Mouse (Mus musculus) midbrain, embryonic 12.5 days (tissue): ENCODE data around the gene Tspan18. TPM values are rescaled to one million over a fixed set of nuclear protein-coding genes. Genes with fewer than 3 reads are reported as not detected.

Source experiments
- ATAC-seq: fragments of 200-750 bp; cut with Nextera tagmentation; 2 replicates; pipeline ENCODE4 v1.8.0; 2017; ENCODE audit warnings: low read depth, moderate TSS enrichment, moderate library complexity; ENCODE audit not compliant: low FRiP score
- H3K27ac ChIP-seq: fragments of 300-500 bp; sonication (generic); replicated peaks from 2 replicates; pipeline ENCODE4 v1.5.1; 2016; ENCODE audit warnings: mild to moderate bottlenecking
- H3K27me3 ChIP-seq: fragments of 300-500 bp; sonication (generic); 2 replicates; pipeline ENCODE4 v1.6.1; 2016; ENCODE audit warnings: mild to moderate bottlenecking
- H3K36me3 ChIP-seq: fragments of 300-500 bp; sonication (generic); 2 replicates; pipeline ENCODE4 v1.6.1; 2016
- H3K4me1 ChIP-seq: fragments of 300-500 bp; sonication (generic); 2 replicates; pipeline ENCODE4 v1.6.1; 2016
- H3K4me2 ChIP-seq: fragments of 300-500 bp; sonication (generic); replicated peaks from 2 replicates; pipeline ENCODE4 v1.6.1; 2016; ENCODE audit warnings: mild to moderate bottlenecking, moderate library complexity
- H3K4me3 ChIP-seq: fragments of 300-500 bp; sonication (generic); 2 replicates; pipeline ENCODE4 v1.5.1; 2016; ENCODE audit warnings: mild to moderate bottlenecking
- H3K9ac ChIP-seq: fragments of 300-500 bp; sonication (generic); replicated peaks from 2 replicates; pipeline ENCODE4 v1.6.1; 2016; ENCODE audit warnings: mild to moderate bottlenecking, moderate library complexity
- H3K9me3 ChIP-seq: fragments of 300-500 bp; sonication (generic); 2 replicates; pipeline ENCODE4 v1.6.1; 2016; ENCODE audit warnings: mild to moderate bottlenecking
- WGBS: fragments of 180-500 bp; shearing (Covaris S2); methylation state at CpG from one replicate; pipeline ENCODE4 v1.1.7; 2016; 5-methylcytosine and 5-hydroxymethylcytosine counted together
- polyA plus RNA-seq: library from polyadenylated mRNA; unstranded; fragments of >200 nt; fragmentation: Nextera tagmentation; extraction: Ambion mirVana; gene quantifications from 2 replicates; pipeline ENCODE4 v1.2.1, GENCODE M21; 2016

The Tspan18 gene
- polyA plus RNA-seq, 1 experiment from 2014 or later: 24.6 TPM

DNA sequence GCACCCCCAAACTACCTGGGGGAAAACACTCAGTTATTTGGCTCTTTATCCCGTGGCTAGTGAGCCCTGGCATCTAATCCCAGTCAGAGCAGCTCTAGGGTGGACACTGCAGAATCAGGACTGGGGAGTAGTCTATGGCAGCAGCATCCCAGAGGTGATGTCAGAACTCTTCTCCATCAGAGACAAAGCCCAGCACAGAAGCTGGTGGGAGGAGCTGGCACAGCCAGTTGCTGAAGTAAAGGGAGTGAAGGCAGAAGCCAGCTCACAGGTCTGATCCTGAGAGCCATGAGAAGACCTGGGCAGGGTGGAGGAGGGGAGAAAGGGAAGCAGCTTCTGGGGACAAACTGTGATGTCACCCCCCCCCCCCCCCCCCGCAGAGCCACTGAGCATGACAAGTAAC, 48.0 kb downstream of the Tspan18 start:
- H3K9me3 ChIP-seq: no peaks in the 10 kb centered on the region
- H3K9ac ChIP-seq: peak overlapping the region; percentile 34
- peak; percentile 17; the same call in 1 of the 2 replicates for ATAC-seq
- peak overlapping the region; percentile 89 for H3K27ac ChIP-seq
- peaks cover 91% of the 10 kb centered on the region for H3K4me1 ChIP-seq
- H3K36me3 ChIP-seq: no peaks in the 10 kb centered on the region
- no peak overlapping the region for H3K4me2 ChIP-seq
- no peaks in the 10 kb centered on the region for H3K27me3 ChIP-seq
- WGBS: 35% methylated on average over 1 of the region's 2 CpGs
- H3K4me3 ChIP-seq: no peak overlapping the region

DNA sequence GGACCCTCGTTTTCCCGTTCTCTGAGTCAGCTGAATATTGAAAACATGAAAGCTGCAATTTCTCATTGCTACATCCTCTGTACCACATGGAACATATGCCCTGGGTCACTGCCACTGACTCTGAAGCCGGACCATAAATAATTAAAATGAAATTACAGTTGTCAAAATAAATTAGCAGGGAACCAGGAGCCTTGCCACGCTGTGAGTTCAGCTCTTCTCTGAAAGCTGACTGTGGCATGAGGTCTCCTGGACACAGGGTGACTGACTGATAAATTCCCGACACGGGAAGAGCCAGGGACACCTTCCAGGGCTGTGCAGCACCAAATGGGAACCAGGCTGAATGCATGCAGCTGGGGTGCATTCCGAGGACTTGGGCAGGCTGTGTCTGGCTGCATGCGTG, 48.5 kb downstream of the Tspan18 start:
- peak overlapping the region; percentile 34; the same call in 1 of the 2 replicates for H3K9ac ChIP-seq
- WGBS: 50% methylated on average over 8 of the region's 8 CpGs
- no peaks in the 10 kb centered on the region for H3K9me3 ChIP-seq
- H3K4me1 ChIP-seq: peaks cover 91% of the 10 kb centered on the region
- no peaks in the 10 kb centered on the region for H3K27me3 ChIP-seq
- H3K27ac ChIP-seq: peak overlapping the region; percentile 89
- H3K4me2 ChIP-seq: no peak overlapping the region
- no peaks in the 10 kb centered on the region for H3K36me3 ChIP-seq
- no peak overlapping the region for H3K4me3 ChIP-seq
- ATAC-seq: no peak

DNA sequence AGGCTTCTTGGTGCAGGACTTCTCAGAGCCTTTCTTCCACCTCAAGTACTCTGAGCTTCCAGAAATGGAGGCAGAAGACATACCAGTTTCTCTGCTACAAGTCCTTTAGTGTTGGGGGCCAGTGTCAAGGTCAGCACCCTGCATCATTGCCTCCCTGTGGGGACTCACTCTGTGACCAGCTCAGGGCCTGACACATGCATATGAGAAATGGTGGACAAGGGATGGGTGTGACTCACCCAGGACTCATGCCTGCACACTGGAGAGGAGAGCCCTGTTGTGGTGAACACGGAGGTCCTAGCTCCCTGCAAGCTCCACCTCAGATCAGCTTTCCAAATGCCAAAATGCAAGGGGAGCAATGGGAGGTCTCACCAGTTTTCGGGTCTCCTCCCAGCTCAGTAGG, 49.7 kb downstream of the Tspan18 start:
- H3K4me1 ChIP-seq: peaks cover 91% of the 10 kb centered on the region
- H3K4me2 ChIP-seq: no peak overlapping the region
- 57% methylated on average over 2 of the region's 2 CpGs for WGBS
- no peaks in the 10 kb centered on the region for H3K36me3 ChIP-seq
- H3K9ac ChIP-seq: no peak overlapping the region
- no peak for ATAC-seq
- no peaks in the 10 kb centered on the region for H3K9me3 ChIP-seq
- peak overlapping the region; percentile 89 for H3K27ac ChIP-seq
- no peak overlapping the region for H3K4me3 ChIP-seq
- no peaks in the 10 kb centered on the region for H3K27me3 ChIP-seq

GRCm38 (mm10) chr2:93283481-93284293, 50.6 kb downstream of the Tspan18 start:
- peaks cover 93% of the 10 kb centered on the region for H3K4me1 ChIP-seq
- H3K4me2 ChIP-seq: 0 out of 2 replicates have a peak overlapping the region, but pooled peaks have one; percentile 8
- peak overlapping the region; percentile 89 for H3K27ac ChIP-seq
- WGBS: 17% methylated on average over 7 of the region's 7 CpGs
- no peaks in the 10 kb centered on the region for H3K9me3 ChIP-seq
- H3K27me3 ChIP-seq: no peaks in the 10 kb centered on the region
- no peak overlapping the region for H3K4me3 ChIP-seq
- H3K36me3 ChIP-seq: no peaks in the 10 kb centered on the region
- H3K9ac ChIP-seq: 0 out of 2 replicates have a peak overlapping the region, but pooled peaks have one; percentile 20
- ATAC-seq: peak; percentile 6; the same call in 1 of the 2 replicates

DNA sequence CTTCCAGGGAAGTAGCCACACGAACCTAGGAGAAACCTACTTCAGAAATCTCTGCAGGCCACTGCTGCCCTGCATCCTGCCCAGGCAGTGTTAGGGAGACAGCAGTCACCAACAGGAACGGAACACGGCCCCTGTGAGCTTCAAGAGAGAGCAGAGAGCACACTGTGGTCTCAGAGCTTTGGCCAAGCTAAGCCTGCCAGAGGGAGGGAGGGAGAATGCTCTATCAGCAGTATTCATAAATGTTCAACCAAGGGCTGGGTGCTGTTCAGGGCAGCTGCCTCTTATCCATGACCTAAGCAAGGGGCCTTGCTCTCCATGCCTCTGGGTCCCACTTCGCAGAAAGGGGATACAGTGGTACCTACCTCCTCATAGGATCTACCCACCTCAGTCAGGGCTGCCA, 51.7 kb downstream of the Tspan18 start:
- Histone ChIP-seq H3K36me3 (no peaks in the 10 kb centered on the region), H3K9ac (no peak overlapping the region), H3K4me2 (no peak overlapping the region), H3K4me1 (peaks cover 95% of the 10 kb centered on the region), H3K4me3 (no peak overlapping the region), H3K9me3 (no peaks in the 10 kb centered on the region), H3K27me3 (no peaks in the 10 kb centered on the region), H3K27ac (peak overlapping the region; percentile 89)
- no peak for ATAC-seq
- over 99% methylated on average over 4 of the region's 4 CpGs for WGBS

DNA sequence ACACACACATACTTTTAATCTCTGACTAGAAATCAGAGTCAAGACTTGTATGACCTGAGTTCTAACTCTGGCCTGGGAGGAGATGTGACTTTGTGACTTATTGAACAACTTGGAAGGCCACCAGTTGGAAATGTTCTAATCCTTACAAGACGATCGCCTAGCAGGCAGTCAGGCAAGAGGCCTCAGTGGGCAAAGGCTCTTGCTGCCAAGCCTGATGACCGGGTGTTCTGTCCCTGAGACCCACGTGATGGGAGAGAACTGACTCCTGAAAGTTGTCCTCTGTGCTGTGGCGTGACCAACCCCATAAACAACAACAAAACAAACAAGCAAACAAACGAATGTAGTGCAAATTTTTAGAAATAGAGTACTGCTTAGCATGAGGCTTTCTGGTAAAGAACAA, 52.8 kb downstream of the Tspan18 start:
- Histone ChIP-seq H3K9ac (no peak overlapping the region), H3K27me3 (no peaks in the 10 kb centered on the region), H3K27ac (peak overlapping the region; percentile 82), H3K4me3 (no peak overlapping the region), H3K9me3 (no peaks in the 10 kb centered on the region), H3K36me3 (no peaks in the 10 kb centered on the region), H3K4me2 (no peak overlapping the region), H3K4me1 (peaks cover 94% of the 10 kb centered on the region)
- ATAC-seq: no peak
- WGBS: 87% methylated on average over 6 of the region's 6 CpGs

DNA sequence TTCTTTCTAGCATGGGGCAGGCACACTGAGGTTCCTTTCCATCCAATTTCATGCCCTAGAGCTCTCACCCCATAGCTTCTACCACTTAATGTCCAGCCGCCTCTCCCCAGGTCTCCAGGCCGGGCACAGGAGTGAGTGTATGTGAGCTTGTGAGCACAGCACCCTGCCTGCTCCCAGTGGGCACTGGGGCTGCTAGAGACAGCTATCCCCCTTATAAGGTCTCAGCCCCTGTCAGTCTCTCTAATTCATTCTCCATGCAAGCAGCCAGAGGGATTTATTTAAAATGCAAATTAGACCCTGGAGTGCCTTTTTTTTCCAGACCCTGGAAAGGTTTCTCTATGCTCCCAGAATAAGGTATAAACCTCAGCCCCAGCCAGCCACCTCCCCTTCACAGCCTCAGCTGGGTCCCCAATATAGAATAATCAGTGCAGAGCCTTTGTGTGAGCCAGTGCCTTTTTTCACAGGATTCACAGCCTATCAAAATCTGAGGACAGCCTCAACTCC, 54.1 kb downstream of the Tspan18 start:
- H3K4me2 ChIP-seq: no peak overlapping the region
- H3K9ac ChIP-seq: no peak overlapping the region
- H3K4me3 ChIP-seq: no peak overlapping the region
- ATAC-seq: peak; percentile 53
- 37% methylated on average over 2 of the region's 2 CpGs for WGBS
- H3K9me3 ChIP-seq: no peaks in the 10 kb centered on the region
- no peaks in the 10 kb centered on the region for H3K27me3 ChIP-seq
- H3K36me3 ChIP-seq: no peaks in the 10 kb centered on the region
- H3K4me1 ChIP-seq: peaks cover 81% of the 10 kb centered on the region
- H3K27ac ChIP-seq: peak overlapping the region; percentile 82

GRCm38 (mm10) chr2:93278181-93278975, 55.9 kb downstream of the Tspan18 start:
- H3K27me3 ChIP-seq: no peaks in the 10 kb centered on the region
- no peak overlapping the region for H3K4me3 ChIP-seq
- WGBS: 8% methylated on average over 11 of the region's 11 CpGs
- H3K9me3 ChIP-seq: no peaks in the 10 kb centered on the region
- H3K4me1 ChIP-seq: peaks cover 78% of the 10 kb centered on the region
- ATAC-seq: peak; percentile 77
- H3K36me3 ChIP-seq: no peaks in the 10 kb centered on the region
- H3K4me2 ChIP-seq: peak overlapping the region; percentile 23; the same call in 1 of the 2 replicates
- peak overlapping the region; percentile 82 for H3K27ac ChIP-seq
- H3K9ac ChIP-seq: no peak overlapping the region; the same call in 1 of the 2 replicates

DNA sequence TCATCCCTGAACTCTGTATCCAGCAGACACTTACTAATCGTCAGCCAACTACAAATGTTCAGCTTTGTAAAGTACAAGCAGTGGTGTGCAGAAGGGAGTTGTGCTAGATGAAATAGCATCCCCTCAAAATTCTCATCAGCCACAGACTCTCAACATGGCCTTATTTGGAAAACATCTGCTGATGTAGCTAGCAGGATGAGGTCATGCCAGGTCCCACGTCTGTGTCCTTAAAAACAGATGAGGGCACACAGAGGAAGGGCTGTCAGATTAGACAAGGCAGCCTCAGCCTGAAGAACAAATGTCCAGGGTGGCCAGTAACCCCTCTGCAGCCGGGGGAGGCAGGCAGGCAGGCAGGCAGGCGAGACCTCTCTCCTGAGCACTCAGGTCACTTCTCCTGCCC, 56.8 kb downstream of the Tspan18 start:
- Histone ChIP-seq H3K4me1 (peaks cover 78% of the 10 kb centered on the region), H3K4me2 (0 out of 2 replicates have a peak overlapping the region, but pooled peaks have one; percentile 23)
- 30% methylated on average over 4 of the region's 4 CpGs for WGBS

DNA sequence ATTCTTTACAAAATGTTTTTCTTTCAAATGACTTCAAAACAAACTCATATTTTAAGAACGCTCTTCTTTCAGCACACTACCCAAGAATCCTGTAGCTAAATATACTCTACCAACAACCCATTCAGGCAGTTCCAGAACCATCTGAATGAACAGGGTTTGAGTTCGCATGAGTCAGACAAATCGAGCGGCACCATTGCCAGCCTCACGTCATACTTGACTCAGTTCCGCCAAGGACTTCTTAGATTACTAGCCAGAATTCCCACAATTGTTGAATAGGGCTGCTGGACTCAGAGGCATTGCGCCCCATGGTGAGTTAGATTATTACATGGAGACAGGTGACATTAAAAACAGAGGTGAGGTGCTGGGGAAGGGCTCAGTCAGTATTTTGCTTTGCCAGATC, 58.3 kb downstream of the Tspan18 start:
- H3K27ac ChIP-seq: no peak overlapping the region

More for the DNA sequence above, 56.8 kb downstream of the Tspan18 start:
- no peaks in the 10 kb centered on the region for H3K9me3 ChIP-seq
- no peak overlapping the region; the same call in 1 of the 2 replicates for H3K9ac ChIP-seq
- H3K36me3 ChIP-seq: no peaks in the 10 kb centered on the region
- ATAC-seq: no peak
- peak overlapping the region; percentile 82 for H3K27ac ChIP-seq
- H3K4me3 ChIP-seq: no peak overlapping the region
- H3K27me3 ChIP-seq: no peaks in the 10 kb centered on the region

DNA sequence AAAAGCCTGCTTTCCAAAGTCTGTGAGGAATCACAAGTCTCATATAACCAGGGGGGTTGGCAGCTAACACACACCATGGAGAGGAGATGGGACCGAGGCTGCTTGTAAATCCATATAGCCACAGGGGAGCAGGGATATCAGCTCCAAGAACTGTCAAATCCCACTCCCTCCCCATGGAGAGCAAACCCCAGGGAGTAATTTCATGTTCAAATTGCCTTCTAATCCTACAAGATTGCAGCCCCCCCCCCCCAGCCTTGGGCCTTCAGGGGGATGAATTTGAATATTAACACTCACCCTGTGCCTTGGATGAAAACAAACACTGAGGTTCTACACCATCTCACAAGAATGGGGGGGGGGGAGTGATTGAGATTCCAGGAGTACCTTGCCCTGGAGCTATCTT, 60.4 kb downstream of the Tspan18 start:
- ATAC-seq: no peak
- Histone ChIP-seq H3K4me2 (no peak overlapping the region), H3K36me3 (no peaks in the 10 kb centered on the region), H3K27me3 (no peaks in the 10 kb centered on the region), H3K9me3 (no peaks in the 10 kb centered on the region), H3K9ac (no peak overlapping the region), H3K4me3 (no peak overlapping the region), H3K27ac (0 out of 2 replicates have a peak overlapping the region, but pooled peaks have one; percentile 2), H3K4me1 (peaks cover 55% of the 10 kb centered on the region)
- WGBS: 37% methylated on average over 1 of the region's 1 CpGs

More for the DNA sequence above, 58.3 kb downstream of the Tspan18 start:
- Histone ChIP-seq H3K4me3 (no peak overlapping the region), H3K4me1 (peaks cover 72% of the 10 kb centered on the region), H3K27me3 (no peaks in the 10 kb centered on the region), H3K9ac (no peak overlapping the region), H3K4me2 (no peak overlapping the region), H3K9me3 (no peaks in the 10 kb centered on the region), H3K36me3 (no peaks in the 10 kb centered on the region)
- WGBS: 95% methylated on average over 7 of the region's 7 CpGs
- ATAC-seq: no peak

- no peak overlapping the region for H3K9ac ChIP-seq
- no peaks in the 10 kb centered on the region for H3K9me3 ChIP-seq
- peaks cover 60% of the 10 kb centered on the region for H3K4me1 ChIP-seq
- no peak for ATAC-seq
- H3K36me3 ChIP-seq: no peaks in the 10 kb centered on the region
- H3K27ac ChIP-seq: peak overlapping the region; percentile 35; the same call in 1 of the 2 replicates
- WGBS: 54% methylated on average over 5 of the region's 5 CpGs
- H3K27me3 ChIP-seq: no peaks in the 10 kb centered on the region
- H3K4me2 ChIP-seq: no peak overlapping the region
- no peak overlapping the region for H3K4me3 ChIP-seq
These were observed 64.2 kb downstream of the Tspan18 start for GRCm38 (mm10) chr2:93270083-93270482.
